Mouse (Mus musculus) embryonic facial prominence, embryonic 14.5 days (tissue): ENCODE results near the gene Fxyd5. TPM values are rescaled to one million over a fixed set of nuclear protein-coding genes. Genes with fewer than 3 reads are reported as not detected.

Experiments used
- microRNA-seq: library from miRNA; unstranded; fragments of <30 nt; microRNA quantifications from one replicate; pipeline ENCODE4, GENCODE M21; 2016; ENCODE audit warnings: borderline number of aligned reads
- polyA plus RNA-seq: library from polyadenylated mRNA; unstranded; fragments of >200 nt; fragmentation: Nextera tagmentation; extraction: Ambion mirVana; gene quantifications from 2 replicates; pipeline ENCODE4 v1.2.1, GENCODE M21; 2014

The Fxyd5 gene
- polyA plus RNA-seq, 1 experiment from 2014 or later, result 64.6 TPM

Small RNA genes lying within 50 kb of the gene (microRNA-seq; reads per million reads assigned to microRNA genes)
- gene Mir7050, result not detected

Other genes starting within 250 kb of the Fxyd5 start
- 0.14 and 0.46 TPM in 2 replicates for gene Ffar2, start 218.7 kb downstream of the Fxyd5 start, polyA plus RNA-seq
- not detected in 2 replicates for gene Ffar3, start 186.3 kb downstream of the Fxyd5 start, polyA plus RNA-seq
- not detected in 2 replicates for gene Ffar1, start 180.9 kb downstream of the Fxyd5 start, polyA plus RNA-seq
- 0.22 TPM in 1 of 2 replicates, not detected in the other for gene Cd22, start 162.1 kb downstream of the Fxyd5 start, polyA plus RNA-seq
- gene Mag, start 127.6 kb downstream of the Fxyd5 start, polyA plus RNA-seq, result 1.3 and 1.4 TPM in 2 replicates
- gene Hamp2, start 117.8 kb downstream of the Fxyd5 start, polyA plus RNA-seq, result 0.97 TPM in 1 of 2 replicates, not detected in the other
- not detected in 2 replicates for gene Hamp, start 98.4 kb downstream of the Fxyd5 start, polyA plus RNA-seq
- gene Usf2, start 85.7 kb downstream of the Fxyd5 start, polyA plus RNA-seq, result 18.3 and 23.8 TPM in 2 replicates
- gene Lsr, start 69.0 kb downstream of the Fxyd5 start, polyA plus RNA-seq, result 22.7 and 26.0 TPM in 2 replicates
- 1.6 and 2.3 TPM in 2 replicates for gene Fam187b, start 68.7 kb downstream of the Fxyd5 start, polyA plus RNA-seq
- gene Fxyd7, start 9.0 kb upstream of the Fxyd5 start, polyA plus RNA-seq, result 37.0 and 40.9 TPM in 2 replicates
- gene Fxyd1, start 14.7 kb upstream of the Fxyd5 start, polyA plus RNA-seq, result 113 and 135 TPM in 2 replicates
- gene Lgi4, start 16.9 kb upstream of the Fxyd5 start, polyA plus RNA-seq, result 0.86 and 1.6 TPM in 2 replicates
- 48.8 and 71.7 TPM in 2 replicates for gene Fxyd3, start 34.2 kb upstream of the Fxyd5 start, polyA plus RNA-seq
- 4.4 and 4.9 TPM in 2 replicates for gene Hpn, start 72.8 kb upstream of the Fxyd5 start, polyA plus RNA-seq
- gene Scn1b, start 84.5 kb upstream of the Fxyd5 start, polyA plus RNA-seq, result 8.5 and 9.4 TPM in 2 replicates
- gene Gramd1a, start 113.4 kb upstream of the Fxyd5 start, polyA plus RNA-seq, result 65.4 and 65.7 TPM in 2 replicates
- not detected in 2 replicates for gene Scgb2b2, start 248.0 kb upstream of the Fxyd5 start, polyA plus RNA-seq
- not detected in 2 replicates for gene Scgb1b2, start 249.3 kb upstream of the Fxyd5 start, polyA plus RNA-seq